Mouse (Mus musculus) lung, adult 2 months (tissue): Measurements from ENCODE around the gene Lsm3.

Source experiments
- CTCF ChIP-seq: fragments of 200-500 bp; IDR thresholded peaks from 2 replicates; pipeline ENCODE4 v1.5.1; 2011; ENCODE audit warnings: mild to moderate bottlenecking, low read length, control low read depth; ENCODE audit not compliant: insufficient read depth
- POLR2A ChIP-seq: fragments of 200-500 bp; IDR thresholded peaks from 2 replicates; pipeline ENCODE4 v1.6.1; 2011; ENCODE audit warnings: low read depth, mild to moderate bottlenecking, control low read depth, low read length, borderline replicate concordance; ENCODE audit errors: extremely low read depth

DNA sequence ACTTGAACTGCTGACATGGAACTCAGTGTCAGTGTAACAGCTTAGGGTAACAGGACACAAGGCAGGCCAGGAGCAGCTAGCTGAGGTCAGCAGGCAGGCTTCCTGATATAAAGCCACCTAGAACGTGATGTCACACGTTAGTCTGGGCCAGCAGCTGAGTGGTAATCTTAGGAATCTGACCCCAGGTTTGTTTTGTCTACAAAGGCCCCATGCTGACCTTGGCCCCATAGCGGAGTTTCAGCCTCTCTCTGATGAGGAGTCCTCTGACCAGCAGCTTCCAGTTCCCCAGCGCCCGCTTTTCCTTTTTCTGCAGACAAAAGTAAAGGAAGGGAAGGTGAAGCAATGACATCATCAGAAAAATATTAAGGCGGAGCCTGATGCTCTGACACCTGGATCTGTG lies 24.7 kb upstream of the Lsm3 start:
- TF ChIP-seq CTCF (no peak), POLR2A (no peak)
